Mouse (Mus musculus): ENCODE measurements around the gene Gm11077.

DNA sequence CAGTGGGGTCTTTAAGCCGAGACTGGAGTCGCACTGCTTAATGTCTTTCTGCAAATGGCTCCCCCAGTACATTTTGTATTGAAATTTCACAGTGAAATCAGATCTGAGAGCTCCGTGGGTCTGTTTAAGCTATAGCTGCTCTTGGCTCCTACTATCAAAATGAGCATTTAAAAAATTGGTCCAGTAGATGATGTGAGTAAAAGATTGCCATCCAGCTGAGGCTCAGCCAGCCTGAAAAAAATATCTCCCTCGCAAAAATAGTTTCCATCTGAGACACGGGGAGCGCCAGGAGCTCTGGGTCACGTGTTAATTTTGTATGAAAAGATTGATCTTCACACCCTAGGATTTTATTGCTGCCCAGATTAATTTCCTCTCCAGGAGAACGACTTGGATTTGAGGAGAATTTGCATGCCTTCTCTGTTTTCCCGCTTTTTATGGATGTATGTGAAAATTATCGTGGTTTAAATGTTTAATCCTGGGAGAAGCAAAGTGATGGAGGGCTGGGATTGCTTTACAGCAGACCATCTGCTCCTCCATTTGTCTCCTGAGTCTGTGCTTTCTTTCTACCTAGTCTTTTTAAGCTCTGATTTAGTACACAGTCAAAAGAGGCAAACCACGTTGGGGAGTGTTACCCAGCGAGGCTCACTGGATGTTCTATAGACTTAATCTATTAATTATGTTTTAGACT is 32.7 kb upstream of the Gm11077 start:
- TF ChIP-seq POLR2A (IDR thresholded peaks at IDR 0.05; ENCODE audit: extremely low read depth, insufficient read depth, low read length) (no peak), CTCF (IDR thresholded peaks at IDR 0.05; ENCODE audit: extremely low read depth, insufficient read depth, low read length) (no peak)
